Comparison of ENCODE assay signal across 8 mouse cellular contexts in the genomic region with DNA sequence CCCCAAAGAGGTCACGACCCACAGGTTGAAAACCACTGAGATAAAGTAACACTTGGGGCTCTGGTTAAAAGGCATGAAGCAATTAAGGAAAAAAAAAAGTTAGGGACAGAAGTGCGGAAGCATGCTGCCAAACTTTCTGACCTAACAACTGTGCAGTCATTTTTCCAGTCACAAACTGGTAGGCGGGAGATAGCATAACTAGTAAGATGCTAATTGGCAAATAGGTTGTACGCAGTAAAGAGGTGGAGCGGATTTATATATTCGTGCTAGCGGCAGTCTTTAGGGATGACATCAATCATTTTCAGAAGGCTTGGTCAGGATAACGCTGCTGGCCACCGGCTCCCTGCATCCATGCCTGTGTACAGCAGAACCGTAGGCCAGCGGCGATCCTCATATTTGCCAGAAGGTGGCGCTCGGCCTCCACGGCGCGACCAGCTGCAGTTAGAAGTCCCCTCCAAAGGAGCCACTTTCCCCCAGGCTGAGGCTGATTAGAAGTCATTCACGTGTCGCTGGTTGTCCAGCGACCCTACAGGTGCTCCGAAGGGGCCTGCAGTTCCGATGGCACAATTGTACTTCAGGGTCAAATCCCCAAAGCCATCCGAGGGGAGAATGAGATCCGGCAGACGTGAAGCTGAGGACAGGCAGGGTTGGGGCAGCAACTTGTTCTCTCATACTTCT. TPM values are rescaled to one million over a fixed set of nuclear protein-coding genes. Genes with fewer than 3 reads are reported as not detected.
DNase-seq lines count a peak whose midpoint lies in the region; ATAC-seq and TF ChIP-seq lines count a peak whose summit lies in the region.

No protein-coding gene starts in this region.

- DNase-seq in CD4-positive, CD25-positive, alpha-beta regulatory T cell, adult 2 months (ENCODE audit: low read depth, low spot score) = peak; percentile 91
- peak; percentile 61 for DNase-seq in c-Kit-positive CD71-negative TER-119-negative erythroid progenitor cells, embryonic 14.5 days (ENCODE audit: low read depth)
- peak; percentile 91 to 92 for DNase-seq in heart, postnatal 10 days
- DNase-seq in kidney, postnatal 4 days = peak; percentile 92 to 93
- peak; percentile 86 for DNase-seq in liver, postnatal 0 days
- DNase-seq in testis, postnatal 14 days (ENCODE audit: low spot score) = peak; percentile 82

- peak overlapping the region; percentile 68 for H3K4me2 ChIP-seq in forebrain, embryonic 13.5 days
- peak overlapping the region; percentile 66 for H3K4me2 ChIP-seq in liver, postnatal 0 days (ENCODE audit: low read depth, low read length)
- H3K4me2 ChIP-seq in neural tube, embryonic 14.5 days (ENCODE audit: low read depth, low read length) = peak overlapping the region; percentile 59

- peak overlapping the region; percentile 45; the same call in 1 of the 2 replicates for H3K9ac ChIP-seq in forebrain, embryonic 13.5 days
- H3K9ac ChIP-seq in liver, postnatal 0 days (replicated peaks) = 0 out of 2 replicates have a peak overlapping the region, but pooled peaks have one; percentile 6
- 0 out of 2 replicates have a peak overlapping the region, but pooled peaks have one; percentile 28 for H3K9ac ChIP-seq in neural tube, embryonic 14.5 days (replicated peaks; ENCODE audit: low read depth, low read length)

- H3K27ac ChIP-seq in forebrain, embryonic 13.5 days = no peak overlapping the region
- H3K27ac ChIP-seq in liver, postnatal 0 days (ENCODE audit: low read depth) = peak overlapping the region; percentile 66
- no peak overlapping the region for H3K27ac ChIP-seq in neural tube, embryonic 14.5 days (ENCODE audit: low read depth, low read length)

- 8% methylated on average over 25 of the region's 25 CpGs for WGBS in forebrain, embryonic 13.5 days
- WGBS in liver, postnatal 0 days (ENCODE audit: insufficient replicate concordance) = 11% methylated on average over 25 of the region's 25 CpGs
- 9% methylated on average over 25 of the region's 25 CpGs for WGBS in neural tube, embryonic 14.5 days

- H3K4me3 ChIP-seq in forebrain, embryonic 13.5 days = peak overlapping the region; percentile 32
- peak overlapping the region; percentile 42 for H3K4me3 ChIP-seq in liver, postnatal 0 days (ENCODE audit: low read depth, low read length)
- peak overlapping the region; percentile 31; the same call in 1 of the 2 replicates for H3K4me3 ChIP-seq in neural tube, embryonic 14.5 days (ENCODE audit: low read depth, low read length)

- peak; percentile 99 for TF ChIP-seq CTCF in liver, postnatal 0 days (IDR thresholded peaks at IDR 0.05; ENCODE audit: low read depth)

- intact Hi-C loops in heart, postnatal 10 days (cut with DNase I) = loop anchor here (1.0 to 10.0 kb wide), 9 partner anchors 270 to 1185 kb away; no protein-coding TSS in a partner anchor

- peaks cover 3% of the 10 kb centered on the region; the same call in 1 of the 2 replicates for H3K27me3 ChIP-seq in forebrain, embryonic 13.5 days
- H3K27me3 ChIP-seq in liver, postnatal 0 days (ENCODE audit: insufficient read depth, low read length) = peaks cover under 1% of the 10 kb centered on the region; the same call in 1 of the 2 replicates
- H3K27me3 ChIP-seq in neural tube, embryonic 14.5 days (ENCODE audit: control insufficient read depth, insufficient read depth, low read length) = no peaks in the 10 kb centered on the region

- no peaks in the 10 kb centered on the region for H3K9me3 ChIP-seq in forebrain, embryonic 13.5 days (replicated peaks)
- H3K9me3 ChIP-seq in liver, postnatal 0 days (ENCODE audit: low read length) = no peaks in the 10 kb centered on the region
- H3K9me3 ChIP-seq in neural tube, embryonic 14.5 days (ENCODE audit: control insufficient read depth, low read length) = no peaks in the 10 kb centered on the region

- peak; percentile 62 for ATAC-seq in forebrain, embryonic 13.5 days
- peak; percentile 54 for ATAC-seq in liver, postnatal 0 days
- ATAC-seq in neural tube, embryonic 14.5 days (ENCODE audit: low read depth) = peak; percentile 60

- TF ChIP-seq EP300 in liver, postnatal 0 days (IDR thresholded peaks at IDR 0.05; ENCODE audit: low read depth) = 0 out of 2 replicates have a peak, but pooled peaks have one; percentile 9

- H3K4me1 ChIP-seq in forebrain, embryonic 13.5 days = peaks cover 31% of the 10 kb centered on the region
- peaks cover 9% of the 10 kb centered on the region for H3K4me1 ChIP-seq in liver, postnatal 0 days (ENCODE audit: insufficient read depth)
- H3K4me1 ChIP-seq in neural tube, embryonic 14.5 days (ENCODE audit: control insufficient read depth, insufficient read depth, low read length) = peaks cover 22% of the 10 kb centered on the region

- H3K36me3 ChIP-seq in forebrain, embryonic 13.5 days (ENCODE audit: poor library complexity, severe bottlenecking) = no peaks in the 10 kb centered on the region
- no peaks in the 10 kb centered on the region for H3K36me3 ChIP-seq in liver, postnatal 0 days (replicated peaks; ENCODE audit: insufficient read depth, low read length)
- H3K36me3 ChIP-seq in neural tube, embryonic 14.5 days (ENCODE audit: control insufficient read depth, insufficient read depth, low read length) = no peaks in the 10 kb centered on the region

RNA-seq across cellular contexts. Expression of a gene that starts 4.8 kb away (rescaled TPM):
- polyA plus RNA-seq in forebrain, embryonic 13.5 days (2015; fragmentation: Nextera tagmentation; extraction: Ambion mirVana) = 195 and 253 TPM in 2 replicates
- 10 to 100 TPM; 22.2 to 22.3 TPM for total RNA-seq in heart, postnatal 10 days (2021)
- polyA plus RNA-seq in liver, postnatal 0 days (2015; fragmentation: Nextera tagmentation; extraction: Ambion mirVana) = 245 and 376 TPM in 2 replicates
- 371 and 388 TPM in 2 replicates for polyA plus RNA-seq in neural tube, embryonic 14.5 days (2014; fragmentation: Nextera tagmentation; extraction: Ambion mirVana)
